Mouse (Mus musculus) G1E (cell line): ENCODE data around the gene Prrg4. TPM values are rescaled to one million over a fixed set of nuclear protein-coding genes. Genes with fewer than 3 reads are reported as not detected.

Source experiments
- ATAC-seq: 2 replicates; pipeline ENCODE4 v1.8.0; 2016; ENCODE audit warnings: mild to moderate bottlenecking; ENCODE audit not compliant: insufficient number of reproducible peaks, poor library complexity, low FRiP score, severe bottlenecking; ENCODE audit errors: extremely low read depth
- DNase-seq: peaks from one replicate; pipeline ENCODE4 v3.0.0; 2012; ENCODE audit warnings: low spot score
- H3K27me3 ChIP-seq: 2 replicates; pipeline ENCODE4 v1.6.1; 2012; ENCODE audit warnings: mild to moderate bottlenecking, low read length, inconsistent platforms; ENCODE audit not compliant: insufficient read depth
- H3K36me3 ChIP-seq: replicated peaks from 2 replicates; pipeline ENCODE3; 2012; ENCODE audit warnings: mild to moderate bottlenecking, inconsistent platforms
- H3K4me1 ChIP-seq: 2 replicates; pipeline ENCODE4 v1.6.1; 2012; ENCODE audit warnings: low read depth, low read length, inconsistent platforms, mixed read lengths; ENCODE audit not compliant: insufficient read depth
- H3K4me3 ChIP-seq: 2 replicates; pipeline ENCODE4 v1.5.1; 2012; ENCODE audit warnings: low read depth, mild to moderate bottlenecking, inconsistent platforms, low read length, moderate library complexity, mixed read lengths
- H3K9me3 ChIP-seq: replicated peaks from 2 replicates; pipeline ENCODE4 v1.6.1; 2012; ENCODE audit warnings: inconsistent platforms
- CTCF ChIP-seq: IDR thresholded peaks from 2 replicates; pipeline ENCODE4 v1.5.1; 2012; ENCODE audit warnings: low read depth, low read length, inconsistent platforms, mixed read lengths
- GATA1 ChIP-seq: IDR thresholded peaks from 2 replicates; pipeline ENCODE4 v1.6.1; 2012; ENCODE audit warnings: borderline replicate concordance, low read length, inconsistent platforms, mixed read lengths
- GATA2 ChIP-seq: IDR thresholded peaks from 2 replicates; pipeline ENCODE4 v1.6.1; 2012; ENCODE audit warnings: low read depth, low read length, inconsistent platforms, borderline replicate concordance
- POLR2AphosphoS5 ChIP-seq: IDR thresholded peaks from 2 replicates; pipeline ENCODE4 v1.6.1; 2012; ENCODE audit warnings: low read depth, low read length, inconsistent platforms; ENCODE audit not compliant: insufficient replicate concordance
- TAL1 ChIP-seq: conservative IDR thresholded peaks from 2 replicates; pipeline ENCODE4 v1.6.1; 2012; ENCODE audit warnings: low read depth, low read length, inconsistent platforms, mixed read lengths
- polyA plus RNA-seq: library from polyadenylated mRNA; stranded (reverse); fragments of >175 nt; gene quantifications from 2 replicates; pipeline ENCODE4 v1.2.3, GENCODE M21; 2012
- total RNA-seq, 2 experiments: library from RNA; stranded (forward) in 1 of 2; stranded (reverse) in 1 of 2; fragments of 200-1000 nt in 1 of 2; fragments of >200 nt in 1 of 2; fragmentation: Nextera tagmentation in 1 of 2; gene quantifications; 2 replicates each; pipeline ENCODE4 v1.2.3; 2014 to 2017

Gene Prrg4
- total and polyA plus RNA-seq, 3 experiments = 0.05 TPM; not detected in 2

- no peak for DNase-seq
- no peak for ATAC-seq
- no peaks in the 10 kb centered on the region for H3K4me1 ChIP-seq
- H3K27me3 ChIP-seq = peaks cover 10% of the 10 kb centered on the region; the same call in 1 of the 2 replicates
- no peaks in the 10 kb centered on the region for H3K36me3 ChIP-seq
- no peak overlapping the region for H3K4me3 ChIP-seq
- no peaks in the 10 kb centered on the region for H3K9me3 ChIP-seq
- TF ChIP-seq POLR2AphosphoS5 = no peak
- no peak for TF ChIP-seq GATA1
- TF ChIP-seq CTCF = no peak
- no peak for TF ChIP-seq TAL1
- TF ChIP-seq GATA2 = no peak
Measured at GRCm38 (mm10) chr2:104855732-104856131, 6.1 kb upstream of the Prrg4 start.

GRCm38 (mm10) chr2:104854836-104855235 is 5.2 kb upstream of the Prrg4 start:
- no peak for ATAC-seq
- Histone ChIP-seq H3K36me3 (no peaks in the 10 kb centered on the region), H3K9me3 (no peaks in the 10 kb centered on the region), H3K4me1 (no peaks in the 10 kb centered on the region), H3K4me3 (no peak overlapping the region), H3K27me3 (peaks cover 8% of the 10 kb centered on the region; the same call in 1 of the 2 replicates)
- DNase-seq = no peak
- TF ChIP-seq TAL1 (no peak), POLR2AphosphoS5 (no peak), CTCF (no peak), GATA2 (no peak), GATA1 (no peak)

DNA sequence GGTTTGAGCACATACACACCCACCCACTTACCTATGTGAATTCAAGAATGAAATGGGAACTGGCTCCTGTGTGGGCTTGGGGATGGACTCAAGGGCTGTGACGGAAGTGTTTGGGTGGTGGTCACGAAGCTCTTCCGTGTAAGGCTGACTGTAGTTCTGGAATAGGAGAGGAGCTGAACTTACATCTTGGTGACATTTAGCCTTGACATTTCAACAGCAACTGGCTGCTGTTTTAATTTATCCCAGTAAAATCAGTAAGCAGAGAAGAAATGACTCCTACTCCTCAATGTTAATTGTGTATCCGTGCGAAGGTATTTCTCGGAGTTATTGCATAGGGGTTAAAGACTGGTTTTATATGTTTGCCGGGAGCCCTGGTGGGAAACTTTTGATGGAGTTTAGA is 2.9 kb upstream of the Prrg4 start:
- no peaks in the 10 kb centered on the region for H3K9me3 ChIP-seq
- no peak overlapping the region for H3K4me3 ChIP-seq
- DNase-seq (no peak), ATAC-seq (no peak)
- TF ChIP-seq GATA1 (no peak), TAL1 (no peak), GATA2 (no peak), POLR2AphosphoS5 (no peak), CTCF (no peak)
- peaks cover 20% of the 10 kb centered on the region for H3K27me3 ChIP-seq
- H3K4me1 ChIP-seq = peaks cover 5% of the 10 kb centered on the region; the same call in 1 of the 2 replicates
- H3K36me3 ChIP-seq = no peaks in the 10 kb centered on the region

DNA sequence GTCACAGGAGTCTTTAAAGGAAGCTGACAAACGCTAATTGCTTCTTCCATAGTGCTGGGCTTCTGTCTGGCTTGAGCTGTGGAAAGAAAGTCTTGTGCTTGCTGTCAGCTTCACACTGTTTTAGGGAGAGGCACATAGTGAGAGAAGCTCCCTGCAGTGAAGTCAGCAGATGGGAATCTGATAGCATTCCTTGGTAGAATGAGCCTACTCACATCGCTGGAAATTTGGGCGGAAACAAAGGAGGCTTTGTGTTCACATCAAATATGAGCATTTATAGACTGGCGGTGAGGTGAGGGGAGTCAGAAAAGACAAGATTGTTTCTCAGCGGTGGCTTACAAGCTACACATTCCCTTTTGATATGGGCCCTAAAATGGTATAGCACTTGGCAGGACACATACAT is 2.0 kb upstream of the Prrg4 start:
- ATAC-seq (no peak), DNase-seq (no peak)
- H3K27me3 ChIP-seq = peaks cover 25% of the 10 kb centered on the region
- no peak for TF ChIP-seq TAL1
- no peak for TF ChIP-seq GATA1
- no peak for TF ChIP-seq CTCF
- TF ChIP-seq POLR2AphosphoS5 = no peak
- TF ChIP-seq GATA2 = no peak
- peaks cover 5% of the 10 kb centered on the region; the same call in 1 of the 2 replicates for H3K4me1 ChIP-seq
- no peak overlapping the region for H3K4me3 ChIP-seq
- H3K36me3 ChIP-seq = no peaks in the 10 kb centered on the region
- H3K9me3 ChIP-seq = no peaks in the 10 kb centered on the region

DNA sequence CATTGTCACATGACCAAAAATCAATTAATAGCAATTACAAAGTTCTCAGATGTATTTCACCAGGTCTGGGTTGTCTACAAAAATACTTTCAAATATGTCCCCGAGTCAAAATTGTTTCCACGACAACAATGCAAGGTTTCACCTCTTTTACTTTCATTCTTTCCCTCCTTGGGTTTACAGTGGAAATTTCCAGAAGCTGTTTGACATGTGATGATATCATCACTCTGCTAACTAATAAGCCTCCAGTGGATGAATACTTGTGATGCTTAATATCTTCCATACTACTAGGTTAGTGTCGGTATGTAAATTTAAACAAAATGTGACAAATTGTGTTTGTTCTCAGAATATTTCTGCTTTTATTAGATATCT is 299 bp upstream of the Prrg4 start:
- Histone ChIP-seq H3K4me3 (no peak overlapping the region), H3K36me3 (no peaks in the 10 kb centered on the region), H3K27me3 (peaks cover 25% of the 10 kb centered on the region), H3K9me3 (no peaks in the 10 kb centered on the region), H3K4me1 (peaks cover 5% of the 10 kb centered on the region; the same call in 1 of the 2 replicates)
- no peak for DNase-seq
- TF ChIP-seq TAL1 (no peak), GATA1 (no peak), GATA2 (no peak), POLR2AphosphoS5 (no peak), CTCF (no peak)
- ATAC-seq = no peak

DNA sequence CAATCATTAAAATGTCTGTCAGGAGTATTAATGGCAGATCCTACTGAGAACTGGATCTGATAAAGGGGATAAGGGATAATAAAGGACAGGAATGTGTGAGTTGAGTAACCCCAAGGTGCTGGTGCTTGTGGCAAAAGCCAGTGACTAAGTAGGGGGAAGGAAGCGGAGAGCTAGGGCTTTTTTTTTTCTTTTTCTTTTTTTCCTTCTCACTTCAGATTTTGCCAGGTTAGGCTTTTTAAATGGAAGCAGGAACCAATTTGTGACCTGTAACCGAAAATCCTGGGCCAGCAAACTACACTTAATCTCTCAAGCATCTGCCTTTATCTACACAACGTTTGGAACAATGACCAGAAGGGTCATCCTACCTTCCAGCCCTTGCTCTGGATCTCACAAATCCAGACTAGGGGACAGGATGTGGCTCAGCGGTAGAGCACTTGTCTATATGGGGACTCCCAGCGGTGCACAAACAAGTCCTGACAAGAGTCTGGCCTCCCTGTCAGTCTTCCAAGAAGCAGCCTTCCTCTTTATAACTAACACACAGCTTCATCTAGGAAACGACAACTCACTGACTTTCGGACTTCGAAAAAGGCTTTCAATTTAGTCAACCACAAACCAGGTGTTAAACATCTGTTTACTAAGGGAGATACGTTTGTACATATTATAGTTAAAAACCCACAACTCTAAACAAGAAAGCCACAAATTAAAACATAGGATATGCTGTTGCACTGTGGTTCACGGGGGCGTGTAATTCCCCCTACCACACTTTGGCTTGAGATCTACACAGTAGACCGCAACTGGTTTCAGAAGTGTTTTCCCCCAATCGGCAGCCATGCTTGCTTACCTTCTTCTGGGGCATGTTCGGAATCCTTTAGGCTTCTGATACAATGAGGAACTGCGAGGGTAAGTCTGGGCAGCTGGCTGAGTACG is 1.2 kb downstream of the Prrg4 start:
- DNase-seq (no peak), ATAC-seq (no peak)
- Histone ChIP-seq H3K4me1 (peaks cover 5% of the 10 kb centered on the region; the same call in 1 of the 2 replicates), H3K9me3 (no peaks in the 10 kb centered on the region), H3K4me3 (no peak overlapping the region), H3K36me3 (no peaks in the 10 kb centered on the region), H3K27me3 (peaks cover 25% of the 10 kb centered on the region)
- no peak for TF ChIP-seq TAL1
- no peak for TF ChIP-seq GATA1
- no peak for TF ChIP-seq CTCF
- TF ChIP-seq GATA2 = no peak
- TF ChIP-seq POLR2AphosphoS5 = no peak
